Mouse (Mus musculus): ENCODE measurements at regions not wholly inside any gene's neighbourhood (a gene's known extent, or its start where the extent isn't known, plus 50 kb on each side); places are given as distances from the start of the nearest gene placed in this dataset.

GRCm38 (mm10) chr6:117280911-117281310, 112.6 kb downstream of the Cxcl12 start:
- Histone ChIP-seq H3K4me3 (no peak overlapping the region), H3K9me3 (replicated peaks) (no peaks in the 10 kb centered on the region), H3K36me3 (no peaks in the 10 kb centered on the region), H3K27me3 (replicated peaks) (no peaks in the 10 kb centered on the region), H3K27ac (no peak overlapping the region), H3K9ac (no peak overlapping the region), H3K4me1 (no peaks in the 10 kb centered on the region), H3K4me2 (no peak overlapping the region)
- WGBS (ENCODE audit: insufficient replicate concordance): 65% methylated on average over 3 of the region's 3 CpGs
- no peak for ATAC-seq

- Histone ChIP-seq H3K4me2 (no peak overlapping the region), H3K27me3 (replicated peaks) (no peaks in the 10 kb centered on the region), H3K4me1 (no peaks in the 10 kb centered on the region), H3K9ac (no peak overlapping the region), H3K9me3 (replicated peaks) (no peaks in the 10 kb centered on the region), H3K27ac (no peak overlapping the region), H3K36me3 (no peaks in the 10 kb centered on the region), H3K4me3 (no peak overlapping the region)
- WGBS (ENCODE audit: insufficient replicate concordance): 61% methylated on average over 3 of the region's 3 CpGs
- no peak for ATAC-seq
These were observed 115.3 kb downstream of the Cxcl12 start for GRCm38 (mm10) chr6:117283616-117284015.

- Histone ChIP-seq H3K36me3 (no peaks in the 10 kb centered on the region), H3K4me2 (no peak overlapping the region), H3K27me3 (replicated peaks) (no peaks in the 10 kb centered on the region), H3K9me3 (replicated peaks) (no peaks in the 10 kb centered on the region), H3K4me3 (no peak overlapping the region), H3K9ac (no peak overlapping the region), H3K4me1 (no peaks in the 10 kb centered on the region), H3K27ac (no peak overlapping the region)
- no peak for ATAC-seq
- 52% methylated on average over 5 of the region's 5 CpGs for WGBS (ENCODE audit: insufficient replicate concordance)
These were observed 116.2 kb downstream of the Cxcl12 start for GRCm38 (mm10) chr6:117284376-117285106.

- 53% methylated on average over 5 of the region's 5 CpGs for WGBS (ENCODE audit: insufficient replicate concordance)
- no peak overlapping the region for H3K4me2 ChIP-seq
- no peaks in the 10 kb centered on the region for H3K9me3 ChIP-seq (replicated peaks)
- no peaks in the 10 kb centered on the region for H3K4me1 ChIP-seq
- ATAC-seq: no peak
- no peak overlapping the region for H3K27ac ChIP-seq
- H3K36me3 ChIP-seq: no peaks in the 10 kb centered on the region
- H3K4me3 ChIP-seq: no peak overlapping the region
- H3K27me3 ChIP-seq (replicated peaks): no peaks in the 10 kb centered on the region
- no peak overlapping the region for H3K9ac ChIP-seq
These were observed 119.1 kb downstream of the Cxcl12 start for GRCm38 (mm10) chr6:117287396-117287795.

- Histone ChIP-seq H3K9me3 (replicated peaks) (no peaks in the 10 kb centered on the region), H3K36me3 (no peaks in the 10 kb centered on the region), H3K9ac (no peak overlapping the region), H3K4me3 (no peak overlapping the region), H3K4me1 (no peaks in the 10 kb centered on the region), H3K27ac (no peak overlapping the region), H3K4me2 (no peak overlapping the region), H3K27me3 (replicated peaks) (no peaks in the 10 kb centered on the region)
- no peak for ATAC-seq
- WGBS (ENCODE audit: insufficient replicate concordance): 40% methylated on average over 9 of the region's 9 CpGs
These were observed 125.6 kb downstream of the Cxcl12 start for GRCm38 (mm10) chr6:117293780-117294465.

- ATAC-seq: peak; percentile 57; the same call in 1 of the 2 replicates
- no peaks in the 10 kb centered on the region for H3K9me3 ChIP-seq (replicated peaks)
- H3K27me3 ChIP-seq (replicated peaks): no peaks in the 10 kb centered on the region
- WGBS (ENCODE audit: insufficient replicate concordance): 55% methylated on average over 2 of the region's 2 CpGs
- H3K4me1 ChIP-seq: no peaks in the 10 kb centered on the region
- H3K4me3 ChIP-seq: no peak overlapping the region
- no peak overlapping the region for H3K9ac ChIP-seq
- no peaks in the 10 kb centered on the region for H3K36me3 ChIP-seq
- H3K27ac ChIP-seq: no peak overlapping the region
- H3K4me2 ChIP-seq: no peak overlapping the region
These were observed 129.6 kb downstream of the Cxcl12 start for GRCm38 (mm10) chr6:117297918-117298317.

GRCm38 (mm10) chr6:117299503-117300288, 131.4 kb downstream of the Cxcl12 start:
- no peak overlapping the region for H3K9ac ChIP-seq
- peak; percentile 53 for ATAC-seq
- 55% methylated on average over 7 of the region's 7 CpGs for WGBS (ENCODE audit: insufficient replicate concordance)
- no peaks in the 10 kb centered on the region for H3K9me3 ChIP-seq (replicated peaks)
- no peak overlapping the region for H3K4me3 ChIP-seq
- no peaks in the 10 kb centered on the region for H3K27me3 ChIP-seq (replicated peaks)
- no peaks in the 10 kb centered on the region for H3K4me1 ChIP-seq
- no peak overlapping the region for H3K27ac ChIP-seq
- no peak overlapping the region for H3K4me2 ChIP-seq
- no peaks in the 10 kb centered on the region for H3K36me3 ChIP-seq

GRCm38 (mm10) chr6:117303361-117303760, 135.0 kb downstream of the Cxcl12 start:
- no peak for ATAC-seq
- Histone ChIP-seq H3K4me3 (no peak overlapping the region), H3K4me1 (no peaks in the 10 kb centered on the region), H3K27ac (no peak overlapping the region), H3K27me3 (replicated peaks) (no peaks in the 10 kb centered on the region), H3K9me3 (replicated peaks) (no peaks in the 10 kb centered on the region), H3K4me2 (no peak overlapping the region), H3K9ac (no peak overlapping the region), H3K36me3 (no peaks in the 10 kb centered on the region)
- 53% methylated on average over 4 of the region's 5 CpGs for WGBS (ENCODE audit: insufficient replicate concordance)

GRCm38 (mm10) chr6:117305736-117306250, 137.5 kb downstream of the Cxcl12 start:
- H3K9ac ChIP-seq: no peak overlapping the region
- WGBS (ENCODE audit: insufficient replicate concordance): 61% methylated on average over 4 of the region's 4 CpGs
- H3K4me1 ChIP-seq: no peaks in the 10 kb centered on the region
- H3K36me3 ChIP-seq: no peaks in the 10 kb centered on the region
- H3K27ac ChIP-seq: no peak overlapping the region
- no peaks in the 10 kb centered on the region for H3K9me3 ChIP-seq (replicated peaks)
- ATAC-seq: no peak
- no peak overlapping the region for H3K4me2 ChIP-seq
- no peak overlapping the region for H3K4me3 ChIP-seq
- H3K27me3 ChIP-seq (replicated peaks): no peaks in the 10 kb centered on the region

GRCm38 (mm10) chr6:117308636-117309035, 140.3 kb downstream of the Cxcl12 start:
- no peak for ATAC-seq

GRCm38 (mm10) chr6:117312891-117313781, 144.8 kb downstream of the Cxcl12 start:
- H3K4me1 ChIP-seq: no peaks in the 10 kb centered on the region
- no peaks in the 10 kb centered on the region for H3K27me3 ChIP-seq (replicated peaks)
- no peak overlapping the region for H3K27ac ChIP-seq
- H3K36me3 ChIP-seq: no peaks in the 10 kb centered on the region
- H3K9me3 ChIP-seq (replicated peaks): no peaks in the 10 kb centered on the region
- H3K9ac ChIP-seq: no peak overlapping the region
- no peak for ATAC-seq
- no peak overlapping the region for H3K4me2 ChIP-seq
- 61% methylated on average over 13 of the region's 13 CpGs for WGBS (ENCODE audit: insufficient replicate concordance)
- H3K4me3 ChIP-seq: no peak overlapping the region

More at GRCm38 (mm10) chr6:117308636-117309035, 140.3 kb downstream of the Cxcl12 start:
- Histone ChIP-seq H3K4me3 (no peak overlapping the region), H3K9ac (no peak overlapping the region), H3K4me2 (no peak overlapping the region), H3K36me3 (no peaks in the 10 kb centered on the region), H3K4me1 (no peaks in the 10 kb centered on the region), H3K27ac (no peak overlapping the region), H3K9me3 (replicated peaks) (no peaks in the 10 kb centered on the region), H3K27me3 (replicated peaks) (no peaks in the 10 kb centered on the region)
- WGBS (ENCODE audit: insufficient replicate concordance): 70% methylated on average over 2 of the region's 2 CpGs
